Mouse (Mus musculus) forebrain, embryonic 14.5 days (tissue): ENCODE measurements at regions not wholly inside any gene's neighbourhood (a gene's known extent, or its start where the extent isn't known, plus 50 kb on each side); places are given as distances from the start of the nearest gene placed in this dataset.
A peak's percentile ranks its signal among the peaks of the same experiment; 100 is the strongest.

ENCODE experiments used
- ATAC-seq: fragments of 200-750 bp; cut with Nextera tagmentation; 2 replicates; pipeline ENCODE4 v1.8.0; 2017; ENCODE audit warnings: mild to moderate bottlenecking, moderate library complexity
- DNase-seq: peaks from one replicate; pipeline ENCODE4 v3.0.0-alpha.2; 2015; ENCODE audit warnings: low spot score
- H3K27ac ChIP-seq: fragments of 300-500 bp; sonication (generic); 2 replicates; pipeline ENCODE4 v1.5.1; 2014; ENCODE audit warnings: low read depth, mild to moderate bottlenecking, control low read depth, low read length, moderate library complexity
- H3K27me3 ChIP-seq: fragments of 300-500 bp; sonication (generic); replicated peaks from 2 replicates; pipeline ENCODE4 v1.6.1; 2014; ENCODE audit warnings: low read length, control low read depth, mixed read lengths; ENCODE audit not compliant: control insufficient read depth, insufficient read depth
- H3K36me3 ChIP-seq: fragments of 300-500 bp; sonication (generic); 2 replicates; pipeline ENCODE4 v1.6.1; 2014; ENCODE audit warnings: low read length, control low read depth; ENCODE audit not compliant: control insufficient read depth, insufficient read depth
- H3K4me1 ChIP-seq: fragments of 300-500 bp; sonication (generic); 2 replicates; pipeline ENCODE4 v1.6.1; 2014; ENCODE audit warnings: antibody characterized with exemption, low read length, control low read depth; ENCODE audit not compliant: control insufficient read depth, insufficient read depth
- H3K4me2 ChIP-seq: fragments of 300-500 bp; sonication (generic); 2 replicates; pipeline ENCODE4 v1.6.1; 2014; ENCODE audit warnings: mild to moderate bottlenecking, control low read depth, low read length
- H3K4me3 ChIP-seq: fragments of 300-500 bp; sonication (generic); 2 replicates; pipeline ENCODE4 v1.5.1; 2014; ENCODE audit warnings: low read depth, low read length, control low read depth
- H3K9ac ChIP-seq: fragments of 300-500 bp; sonication (generic); 2 replicates; pipeline ENCODE4 v1.6.1; 2014; ENCODE audit warnings: mild to moderate bottlenecking, low read length, control low read depth, moderate library complexity
- H3K9me3 ChIP-seq: fragments of 300-500 bp; sonication (generic); replicated peaks from 2 replicates; pipeline ENCODE4 v1.6.1; 2016; ENCODE audit warnings: low read length, control low read depth, mixed read lengths; ENCODE audit not compliant: control insufficient read depth
- WGBS: fragments of 180-500 bp; shearing (Covaris S2); extraction: QIAGEN DNeasy Blood & Tissue Kit; methylation state at CpG from one replicate; pipeline ENCODE4 v1.1.7; 2014; 5-methylcytosine and 5-hydroxymethylcytosine counted together

GRCm38 (mm10) chr2:61296606-61297005, 281.8 kb upstream of the Tank start:
- Histone ChIP-seq H3K4me2 (no peak overlapping the region), H3K9me3 (no peaks in the 10 kb centered on the region), H3K4me1 (no peaks in the 10 kb centered on the region), H3K27me3 (no peaks in the 10 kb centered on the region), H3K27ac (no peak overlapping the region), H3K36me3 (no peaks in the 10 kb centered on the region), H3K9ac (no peak overlapping the region), H3K4me3 (no peak overlapping the region)
- WGBS: 86% methylated on average over 6 of the region's 6 CpGs
- ATAC-seq (no peak), DNase-seq (no peak)

- H3K9ac ChIP-seq: no peak overlapping the region
- WGBS: 61% methylated on average over 6 of the region's 6 CpGs
- H3K36me3 ChIP-seq: no peaks in the 10 kb centered on the region
- DNase-seq (no peak), ATAC-seq (no peak)
- H3K4me1 ChIP-seq: no peaks in the 10 kb centered on the region
- H3K4me2 ChIP-seq: no peak overlapping the region
- no peak overlapping the region for H3K4me3 ChIP-seq
- H3K9me3 ChIP-seq: no peaks in the 10 kb centered on the region
- no peaks in the 10 kb centered on the region for H3K27me3 ChIP-seq
- H3K27ac ChIP-seq: no peak overlapping the region
Measured at GRCm38 (mm10) chr2:61295261-61295964, 283.0 kb upstream of the Tank start.

- no peak overlapping the region for H3K4me2 ChIP-seq
- no peak overlapping the region for H3K27ac ChIP-seq
- ATAC-seq (no peak), DNase-seq (peak; percentile 16)
- no peaks in the 10 kb centered on the region for H3K36me3 ChIP-seq
- H3K9ac ChIP-seq: no peak overlapping the region
- peaks cover 3% of the 10 kb centered on the region; the same call in 1 of the 2 replicates for H3K4me1 ChIP-seq
- H3K27me3 ChIP-seq: no peaks in the 10 kb centered on the region
- no peak overlapping the region for H3K4me3 ChIP-seq
- no peaks in the 10 kb centered on the region for H3K9me3 ChIP-seq
- 77% methylated on average over 2 of the region's 2 CpGs for WGBS
Measured at GRCm38 (mm10) chr2:61288246-61288645, 290.1 kb upstream of the Tank start.

GRCm38 (mm10) chr2:61284706-61285105, 293.7 kb upstream of the Tank start:
- no peak overlapping the region for H3K27ac ChIP-seq
- no peak overlapping the region for H3K4me3 ChIP-seq
- DNase-seq: peak; percentile 1
- WGBS: 69% methylated on average over 6 of the region's 6 CpGs
- H3K36me3 ChIP-seq: no peaks in the 10 kb centered on the region
- H3K4me1 ChIP-seq: peaks cover 3% of the 10 kb centered on the region; the same call in 1 of the 2 replicates
- H3K4me2 ChIP-seq: peak overlapping the region; percentile 35
- no peaks in the 10 kb centered on the region for H3K27me3 ChIP-seq
- H3K9ac ChIP-seq: no peak overlapping the region
- no peaks in the 10 kb centered on the region for H3K9me3 ChIP-seq
- no peak for ATAC-seq

GRCm38 (mm10) chr2:61283829-61284601, 294.4 kb upstream of the Tank start:
- ATAC-seq: peak; percentile 83
- 0 out of 2 replicates have a peak overlapping the region, but pooled peaks have one; percentile 1 for H3K4me3 ChIP-seq
- no peaks in the 10 kb centered on the region for H3K27me3 ChIP-seq
- H3K4me1 ChIP-seq: peaks cover 3% of the 10 kb centered on the region; the same call in 1 of the 2 replicates
- no peaks in the 10 kb centered on the region for H3K9me3 ChIP-seq
- H3K4me2 ChIP-seq: peak overlapping the region; percentile 35
- H3K27ac ChIP-seq: no peak overlapping the region
- no peaks in the 10 kb centered on the region for H3K36me3 ChIP-seq
- H3K9ac ChIP-seq: no peak overlapping the region
- DNase-seq: peak; percentile 87
- WGBS: 22% methylated on average over 9 of the region's 9 CpGs

- Histone ChIP-seq H3K36me3 (no peaks in the 10 kb centered on the region), H3K4me1 (no peaks in the 10 kb centered on the region; the same call in 1 of the 2 replicates), H3K4me2 (no peak overlapping the region), H3K27me3 (no peaks in the 10 kb centered on the region), H3K9ac (no peak overlapping the region), H3K9me3 (no peaks in the 10 kb centered on the region), H3K4me3 (no peak overlapping the region), H3K27ac (no peak overlapping the region)
- ATAC-seq: no peak
- 88% methylated on average over 5 of the region's 5 CpGs for WGBS
- DNase-seq: no peak
Measured at GRCm38 (mm10) chr2:61272721-61273120, 305.7 kb upstream of the Tank start.

- WGBS: 89% methylated on average over 3 of the region's 3 CpGs
- no peak overlapping the region for H3K9ac ChIP-seq
- no peak overlapping the region for H3K4me2 ChIP-seq
- H3K27me3 ChIP-seq: no peaks in the 10 kb centered on the region
- DNase-seq (no peak), ATAC-seq (no peak)
- H3K36me3 ChIP-seq: no peaks in the 10 kb centered on the region
- H3K27ac ChIP-seq: no peak overlapping the region
- H3K4me3 ChIP-seq: no peak overlapping the region
- H3K4me1 ChIP-seq: no peaks in the 10 kb centered on the region; the same call in 1 of the 2 replicates
- no peaks in the 10 kb centered on the region for H3K9me3 ChIP-seq
Measured at GRCm38 (mm10) chr2:61267706-61268105, 304.7 kb upstream of the Rbms1 start.

GRCm38 (mm10) chr2:61250068-61250800, 287.2 kb upstream of the Rbms1 start:
- H3K4me3 ChIP-seq: no peak overlapping the region
- H3K4me1 ChIP-seq: no peaks in the 10 kb centered on the region
- 29% methylated on average over 9 of the region's 9 CpGs for WGBS
- H3K9ac ChIP-seq: no peak overlapping the region
- no peaks in the 10 kb centered on the region; the same call in 1 of the 2 replicates for H3K27me3 ChIP-seq
- H3K27ac ChIP-seq: no peak overlapping the region
- DNase-seq (peak; percentile 34), ATAC-seq (no peak)
- H3K9me3 ChIP-seq: no peaks in the 10 kb centered on the region
- no peaks in the 10 kb centered on the region for H3K36me3 ChIP-seq
- no peak overlapping the region for H3K4me2 ChIP-seq
